Mouse (Mus musculus): ENCODE results near the gene Ccdc33. TPM values are rescaled to one million over a fixed set of nuclear protein-coding genes. Genes with fewer than 3 reads are reported as not detected.

Gene Ccdc33
- polyA plus RNA-seq, 1 experiment from 2014 or later = 0.27 TPM

DNA sequence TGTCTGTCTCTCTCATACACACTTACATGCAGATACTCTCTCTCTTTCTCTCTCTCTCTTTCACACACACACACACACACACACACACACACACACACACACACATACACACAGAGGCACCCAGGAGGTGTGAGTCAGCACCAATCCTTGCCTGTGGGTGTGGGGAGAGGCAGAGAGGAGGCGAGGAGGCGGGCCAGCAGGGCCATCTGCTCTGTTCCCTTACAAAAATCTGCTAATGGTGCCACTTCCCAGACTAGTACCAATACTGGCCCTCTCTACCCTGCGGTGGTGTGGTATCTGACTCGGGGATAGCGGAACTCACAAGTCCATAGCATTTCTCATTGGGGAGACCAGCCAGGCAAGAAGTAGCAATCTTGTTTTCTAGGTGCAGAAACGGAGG, 7.2 kb downstream of the Ccdc33 start:
- Histone ChIP-seq H3K9me3 (ENCODE audit: control insufficient read depth, low read length) (no peaks in the 10 kb centered on the region), H3K4me3 (ENCODE audit: low read depth, low read length) (no peak overlapping the region), H3K4me2 (ENCODE audit: low read length) (no peak overlapping the region), H3K9ac (ENCODE audit: low read length) (no peak overlapping the region), H3K27me3 (replicated peaks; ENCODE audit: control insufficient read depth, insufficient read depth, low read length) (peaks cover 14% of the 10 kb centered on the region; the same call in 1 of the 2 replicates), H3K27ac (ENCODE audit: low read depth) (no peak overlapping the region), H3K4me1 (replicated peaks; ENCODE audit: control insufficient read depth, insufficient read depth, low read length) (peaks cover 34% of the 10 kb centered on the region), H3K36me3 (ENCODE audit: control insufficient read depth, insufficient read depth, low read length) (no peaks in the 10 kb centered on the region)
- WGBS = 54% methylated on average over 6 of the region's 6 CpGs
- no peak for ATAC-seq (replicated peaks; ENCODE audit: low FRiP score, low TSS enrichment, low read depth)
- DNase-seq (ENCODE audit: low spot score) = no peak

GRCm38 (mm10) chr9:58110787-58111186, 7.8 kb downstream of the Ccdc33 start:
- H3K36me3 ChIP-seq (ENCODE audit: control insufficient read depth, insufficient read depth, low read length) = no peaks in the 10 kb centered on the region
- no peak overlapping the region for H3K27ac ChIP-seq (ENCODE audit: low read depth)
- no peak overlapping the region for H3K9ac ChIP-seq (ENCODE audit: low read length)
- DNase-seq (ENCODE audit: low spot score) (no peak), ATAC-seq (replicated peaks; ENCODE audit: low FRiP score, low TSS enrichment, low read depth) (no peak)
- WGBS = 76% methylated on average over 5 of the region's 5 CpGs
- no peaks in the 10 kb centered on the region for H3K9me3 ChIP-seq (ENCODE audit: control insufficient read depth, low read length)
- H3K4me3 ChIP-seq (ENCODE audit: low read depth, low read length) = no peak overlapping the region
- H3K4me1 ChIP-seq (replicated peaks; ENCODE audit: control insufficient read depth, insufficient read depth, low read length) = peaks cover 27% of the 10 kb centered on the region
- H3K4me2 ChIP-seq (ENCODE audit: low read length) = no peak overlapping the region
- H3K27me3 ChIP-seq (replicated peaks; ENCODE audit: control insufficient read depth, insufficient read depth, low read length) = peaks cover 14% of the 10 kb centered on the region; the same call in 1 of the 2 replicates

DNA sequence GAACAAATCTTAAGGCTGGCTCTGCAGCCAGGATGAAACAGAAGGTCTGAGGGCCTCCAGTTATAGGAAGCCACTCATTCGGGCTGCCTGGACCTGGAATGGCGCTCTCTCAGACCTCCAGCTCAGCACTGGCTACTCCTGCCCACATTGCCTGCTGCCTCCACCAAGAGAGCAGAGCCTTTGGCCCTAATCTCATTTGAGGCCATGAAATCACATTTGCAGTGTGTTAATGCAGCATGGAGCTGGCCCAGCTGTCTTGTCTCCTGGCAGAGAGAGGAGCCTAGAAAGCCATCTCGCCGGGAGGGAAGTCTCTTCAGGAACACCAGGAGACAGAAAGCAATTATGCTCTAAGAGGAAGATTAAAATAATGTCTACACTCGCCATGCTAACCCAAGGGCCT, 11.1 kb downstream of the Ccdc33 start:
- Histone ChIP-seq H3K27ac (ENCODE audit: low read depth) (no peak overlapping the region), H3K27me3 (replicated peaks; ENCODE audit: control insufficient read depth, insufficient read depth, low read length) (no peaks in the 10 kb centered on the region), H3K4me1 (replicated peaks; ENCODE audit: control insufficient read depth, insufficient read depth, low read length) (0 out of 2 replicates have a peak, but pooled peaks cover 5% of the 10 kb centered on the region), H3K4me3 (ENCODE audit: low read depth, low read length) (no peak overlapping the region), H3K4me2 (ENCODE audit: low read length) (no peak overlapping the region), H3K36me3 (ENCODE audit: control insufficient read depth, insufficient read depth, low read length) (no peaks in the 10 kb centered on the region), H3K9ac (ENCODE audit: low read length) (no peak overlapping the region), H3K9me3 (ENCODE audit: control insufficient read depth, low read length) (no peaks in the 10 kb centered on the region)
- ATAC-seq (replicated peaks; ENCODE audit: low FRiP score, low TSS enrichment, low read depth) (no peak), DNase-seq (ENCODE audit: low spot score) (no peak)
- WGBS = 61% methylated on average over 5 of the region's 5 CpGs

- Histone ChIP-seq H3K4me2 (ENCODE audit: low read length) (no peak overlapping the region), H3K27me3 (replicated peaks; ENCODE audit: control insufficient read depth, insufficient read depth, low read length) (no peaks in the 10 kb centered on the region), H3K4me3 (ENCODE audit: low read depth, low read length) (no peak overlapping the region), H3K27ac (ENCODE audit: low read depth) (no peak overlapping the region), H3K4me1 (replicated peaks; ENCODE audit: control insufficient read depth, insufficient read depth, low read length) (no peaks in the 10 kb centered on the region), H3K9me3 (ENCODE audit: control insufficient read depth, low read length) (no peaks in the 10 kb centered on the region), H3K9ac (ENCODE audit: low read length) (no peak overlapping the region), H3K36me3 (ENCODE audit: control insufficient read depth, insufficient read depth, low read length) (no peaks in the 10 kb centered on the region)
- ATAC-seq (replicated peaks; ENCODE audit: low FRiP score, low TSS enrichment, low read depth) (no peak), DNase-seq (ENCODE audit: low spot score) (no peak)
- 40% methylated on average over 15 of the region's 15 CpGs for WGBS
Observed at GRCm38 (mm10) chr9:58105595-58106169, 12.9 kb downstream of the Ccdc33 start.

GRCm38 (mm10) chr9:58103647-58104046, 15.0 kb downstream of the Ccdc33 start:
- H3K36me3 ChIP-seq (ENCODE audit: control insufficient read depth, insufficient read depth, low read length) = no peaks in the 10 kb centered on the region
- H3K4me1 ChIP-seq (replicated peaks; ENCODE audit: control insufficient read depth, insufficient read depth, low read length) = no peaks in the 10 kb centered on the region
- H3K9me3 ChIP-seq (ENCODE audit: control insufficient read depth, low read length) = no peaks in the 10 kb centered on the region
- no peak for ATAC-seq (replicated peaks; ENCODE audit: low FRiP score, low TSS enrichment, low read depth)
- H3K4me2 ChIP-seq (ENCODE audit: low read length) = no peak overlapping the region
- WGBS = 71% methylated on average over 6 of the region's 6 CpGs
- no peak for DNase-seq (ENCODE audit: low spot score)
- H3K27ac ChIP-seq (ENCODE audit: low read depth) = no peak overlapping the region
- no peaks in the 10 kb centered on the region for H3K27me3 ChIP-seq (replicated peaks; ENCODE audit: control insufficient read depth, insufficient read depth, low read length)
- H3K4me3 ChIP-seq (ENCODE audit: low read depth, low read length) = no peak overlapping the region
- H3K9ac ChIP-seq (ENCODE audit: low read length) = no peak overlapping the region

GRCm38 (mm10) chr9:58102013-58102412, 16.6 kb downstream of the Ccdc33 start:
- ATAC-seq (replicated peaks; ENCODE audit: low FRiP score, low TSS enrichment, low read depth) (no peak), DNase-seq (ENCODE audit: low spot score) (no peak)
- no peak overlapping the region for H3K4me3 ChIP-seq (ENCODE audit: low read depth, low read length)
- 82% methylated on average over 4 of the region's 4 CpGs for WGBS
- no peaks in the 10 kb centered on the region for H3K9me3 ChIP-seq (ENCODE audit: control insufficient read depth, low read length)
- no peak overlapping the region for H3K9ac ChIP-seq (ENCODE audit: low read length)
- no peaks in the 10 kb centered on the region for H3K27me3 ChIP-seq (replicated peaks; ENCODE audit: control insufficient read depth, insufficient read depth, low read length)
- H3K36me3 ChIP-seq (ENCODE audit: control insufficient read depth, insufficient read depth, low read length) = no peaks in the 10 kb centered on the region
- H3K4me1 ChIP-seq (replicated peaks; ENCODE audit: control insufficient read depth, insufficient read depth, low read length) = no peaks in the 10 kb centered on the region
- H3K27ac ChIP-seq (ENCODE audit: low read depth) = no peak overlapping the region
- H3K4me2 ChIP-seq (ENCODE audit: low read length) = no peak overlapping the region

GRCm38 (mm10) chr9:58099836-58100565, 18.6 kb downstream of the Ccdc33 start:
- Histone ChIP-seq H3K27me3 (replicated peaks; ENCODE audit: control insufficient read depth, insufficient read depth, low read length) (no peaks in the 10 kb centered on the region), H3K36me3 (ENCODE audit: control insufficient read depth, insufficient read depth, low read length) (no peaks in the 10 kb centered on the region), H3K9me3 (ENCODE audit: control insufficient read depth, low read length) (no peaks in the 10 kb centered on the region), H3K4me1 (replicated peaks; ENCODE audit: control insufficient read depth, insufficient read depth, low read length) (peaks cover 3% of the 10 kb centered on the region; the same call in 1 of the 2 replicates), H3K4me2 (ENCODE audit: low read length) (no peak overlapping the region), H3K27ac (ENCODE audit: low read depth) (no peak overlapping the region), H3K9ac (ENCODE audit: low read length) (no peak overlapping the region), H3K4me3 (ENCODE audit: low read depth, low read length) (no peak overlapping the region)
- ATAC-seq (replicated peaks; ENCODE audit: low FRiP score, low TSS enrichment, low read depth) (no peak), DNase-seq (ENCODE audit: low spot score) (no peak)
- WGBS = 67% methylated on average over 5 of the region's 5 CpGs

GRCm38 (mm10) chr9:58096629-58097301, 21.9 kb downstream of the Ccdc33 start:
- Histone ChIP-seq H3K4me2 (ENCODE audit: low read length) (no peak overlapping the region), H3K4me3 (ENCODE audit: low read depth, low read length) (no peak overlapping the region), H3K36me3 (ENCODE audit: control insufficient read depth, insufficient read depth, low read length) (no peaks in the 10 kb centered on the region), H3K4me1 (replicated peaks; ENCODE audit: control insufficient read depth, insufficient read depth, low read length) (peaks cover 5% of the 10 kb centered on the region), H3K9me3 (ENCODE audit: control insufficient read depth, low read length) (no peaks in the 10 kb centered on the region), H3K27me3 (replicated peaks; ENCODE audit: control insufficient read depth, insufficient read depth, low read length) (no peaks in the 10 kb centered on the region), H3K9ac (ENCODE audit: low read length) (no peak overlapping the region), H3K27ac (ENCODE audit: low read depth) (0 out of 2 replicates have a peak overlapping the region, but pooled peaks have one; percentile 43)
- DNase-seq (ENCODE audit: low spot score) (no peak), ATAC-seq (replicated peaks; ENCODE audit: low FRiP score, low TSS enrichment, low read depth) (no peak)
- 69% methylated on average over 5 of the region's 5 CpGs for WGBS
